Mouse (Mus musculus) bone marrow, adult 2 months (tissue): ENCODE results near the gene Taf1.

ENCODE experiments used
- CTCF ChIP-seq: fragments of 200-500 bp; IDR thresholded peaks from 2 replicates; pipeline ENCODE4 v1.5.1; 2011; ENCODE audit warnings: low read length, control low read depth; ENCODE audit not compliant: control insufficient read depth, insufficient read depth
- POLR2A ChIP-seq: fragments of 200-500 bp; IDR thresholded peaks from 2 replicates; pipeline ENCODE4 v1.6.1; 2011; ENCODE audit warnings: low read depth, mild to moderate bottlenecking, control low read depth, low read length, borderline replicate concordance; ENCODE audit not compliant: control insufficient read depth

DNA sequence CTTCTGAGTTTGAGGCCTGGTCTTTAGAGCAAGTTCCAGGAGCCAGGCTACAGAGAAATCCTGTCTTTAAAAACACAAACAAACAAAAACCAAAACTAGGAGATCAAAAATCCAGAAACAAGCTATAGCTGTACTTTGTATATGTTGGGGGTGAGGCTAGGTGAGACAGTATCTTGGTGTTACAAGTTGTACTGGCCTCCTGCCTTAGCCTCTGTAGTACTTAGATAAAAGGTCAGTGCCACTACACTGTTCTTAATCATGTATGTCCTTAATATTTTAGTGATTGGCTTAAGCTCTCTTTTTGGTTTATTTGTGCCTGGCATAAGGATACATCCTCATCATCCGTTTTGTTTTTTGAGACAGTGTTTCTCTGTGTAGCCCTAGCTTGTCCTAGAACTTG lies 52.9 kb downstream of the Taf1 start:
- TF ChIP-seq POLR2A = no peak
- TF ChIP-seq CTCF = no peak
